Mouse (Mus musculus): ENCODE results near the gene Gm10337. TPM values are rescaled to one million over a fixed set of nuclear protein-coding genes. Genes with fewer than 3 reads are reported as not detected.

The Gm10337 gene
- polyA plus RNA-seq, 1 experiment: not detected

DNA sequence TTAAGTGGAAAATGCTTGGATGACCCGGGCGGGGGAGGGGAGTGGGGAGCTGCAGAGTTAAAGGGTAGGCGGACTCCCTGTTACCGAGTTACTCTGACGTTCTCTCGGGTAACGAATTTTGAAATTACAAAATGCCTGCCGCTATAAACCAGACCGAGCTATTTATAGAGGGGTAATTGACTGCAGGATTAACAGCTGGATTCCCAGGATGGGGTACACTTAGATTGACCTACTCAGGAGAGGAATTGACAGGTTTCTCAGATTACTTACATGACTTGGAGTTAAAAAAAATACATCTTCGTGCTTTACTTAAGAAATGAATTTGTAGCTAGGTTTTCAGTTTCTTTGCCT lies 32.3 kb upstream of the Gm10337 start:
- no peak for TF ChIP-seq POLR2A (IDR thresholded peaks at IDR 0.05; ENCODE audit: low read depth, low read length)
- TF ChIP-seq CTCF (IDR thresholded peaks at IDR 0.05; ENCODE audit: extremely low read depth, insufficient read depth, insufficient read length, insufficient replicate concordance): no peak
- H3K36me3 ChIP-seq (ENCODE audit: control insufficient read depth, insufficient read depth, low read length): peaks cover 17% of the 10 kb centered on the region
- DNase-seq (ENCODE audit: low read depth in 1 of 2, low spot score in 2 of 2): no peak
- H3K4me3 ChIP-seq (ENCODE audit: extremely low read depth, insufficient read depth, insufficient read length): peak overlapping the region; percentile 84
- peaks cover 3% of the 10 kb centered on the region; the same call in 1 of the 2 replicates for H3K4me1 ChIP-seq (ENCODE audit: control insufficient read depth, insufficient read depth, insufficient read length)
- no peak overlapping the region for H3K27ac ChIP-seq (ENCODE audit: insufficient read depth, low read length)
- no peaks in the 10 kb centered on the region for H3K27me3 ChIP-seq (ENCODE audit: control insufficient read depth, insufficient read depth, low read length)
- WGBS: 1% methylated on average over 10 of the region's 10 CpGs

DNA sequence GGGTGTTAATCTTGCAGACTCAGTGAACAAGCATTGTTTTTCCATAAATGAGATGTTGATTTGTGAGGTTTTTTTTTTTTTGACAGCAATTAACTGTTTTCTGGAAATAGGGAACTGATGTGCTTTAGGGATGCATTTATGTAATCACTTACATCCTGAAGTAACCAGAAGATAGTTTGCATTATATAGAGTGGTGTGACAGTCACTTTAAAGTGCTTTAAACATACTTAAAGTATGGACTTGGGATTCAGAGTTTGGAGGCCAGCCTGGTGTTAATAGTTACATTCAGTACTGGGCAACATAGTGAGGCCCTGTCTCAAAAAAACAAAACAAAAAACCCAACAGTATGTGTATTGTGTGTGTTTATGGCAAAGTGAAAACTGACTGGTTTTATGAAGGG lies 31.8 kb upstream of the Gm10337 start:
- H3K4me3 ChIP-seq (ENCODE audit: extremely low read depth, insufficient read depth, insufficient read length): no peak overlapping the region; the same call in 1 of the 2 replicates
- peaks cover 3% of the 10 kb centered on the region; the same call in 1 of the 2 replicates for H3K4me1 ChIP-seq (ENCODE audit: control insufficient read depth, insufficient read depth, insufficient read length)
- H3K27ac ChIP-seq (ENCODE audit: insufficient read depth, low read length): no peak overlapping the region

DNA sequence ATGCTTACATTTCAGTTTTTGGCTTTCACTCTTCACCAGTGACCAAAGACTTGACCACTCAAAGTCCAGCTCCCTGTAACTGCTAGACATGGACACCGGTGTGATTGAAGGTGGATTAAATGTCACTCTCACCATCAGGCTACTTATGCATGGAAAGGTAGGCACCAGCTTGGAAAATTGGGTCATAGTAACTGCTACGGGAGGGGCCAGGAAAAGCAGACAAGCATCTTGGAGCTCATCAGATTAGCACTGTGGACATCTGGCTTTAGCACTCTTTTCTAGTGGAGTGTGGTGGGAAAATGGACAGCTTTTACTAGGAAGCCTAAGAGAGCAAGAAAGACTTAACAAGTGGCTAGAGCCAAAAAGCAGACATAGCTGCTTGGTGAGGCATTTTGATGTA lies 30.3 kb upstream of the Gm10337 start:
- Histone ChIP-seq H3K4me1 (ENCODE audit: control insufficient read depth, insufficient read depth, insufficient read length) (peaks cover 3% of the 10 kb centered on the region; the same call in 1 of the 2 replicates), H3K36me3 (ENCODE audit: control insufficient read depth, insufficient read depth, low read length) (peaks cover 22% of the 10 kb centered on the region), H3K4me3 (ENCODE audit: extremely low read depth, insufficient read depth, insufficient read length) (no peak overlapping the region), H3K27me3 (ENCODE audit: control insufficient read depth, insufficient read depth, low read length) (no peaks in the 10 kb centered on the region), H3K27ac (ENCODE audit: insufficient read depth, low read length) (no peak overlapping the region)
- DNase-seq (ENCODE audit: low read depth in 1 of 2, low spot score in 2 of 2): no peak
- 90% methylated on average over 2 of the region's 2 CpGs for WGBS
- no peak for TF ChIP-seq CTCF (IDR thresholded peaks at IDR 0.05; ENCODE audit: extremely low read depth, insufficient read depth, insufficient read length, insufficient replicate concordance)
- TF ChIP-seq POLR2A (IDR thresholded peaks at IDR 0.05; ENCODE audit: low read depth, low read length): no peak

More for the DNA sequence above, 31.8 kb upstream of the Gm10337 start:
- Histone ChIP-seq H3K36me3 (ENCODE audit: control insufficient read depth, insufficient read depth, low read length) (peaks cover 19% of the 10 kb centered on the region), H3K27me3 (ENCODE audit: control insufficient read depth, insufficient read depth, low read length) (no peaks in the 10 kb centered on the region)
- TF ChIP-seq CTCF (IDR thresholded peaks at IDR 0.05; ENCODE audit: extremely low read depth, insufficient read depth, insufficient read length, insufficient replicate concordance): no peak
- no peak for TF ChIP-seq POLR2A (IDR thresholded peaks at IDR 0.05; ENCODE audit: low read depth, low read length)
- DNase-seq (ENCODE audit: low read depth in 1 of 2, low spot score in 2 of 2): no peak

DNA sequence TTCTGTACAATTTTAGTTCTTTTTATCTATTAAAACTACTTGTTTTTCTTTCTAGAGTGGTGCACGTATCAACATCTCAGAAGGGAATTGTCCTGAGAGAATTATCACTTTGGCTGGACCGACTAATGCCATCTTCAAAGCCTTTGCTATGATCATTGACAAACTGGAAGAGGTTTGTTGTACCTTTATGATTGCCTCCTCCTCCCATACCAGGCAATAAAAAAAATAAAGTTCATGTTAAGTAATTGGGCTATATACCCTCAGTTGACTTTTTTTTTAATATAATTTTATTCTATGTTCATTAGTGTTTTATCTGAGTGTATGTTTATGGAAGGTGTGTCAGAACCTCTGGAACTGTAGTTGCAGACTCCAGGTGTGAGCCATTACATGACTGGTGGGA lies 29.0 kb upstream of the Gm10337 start:
- peaks cover 27% of the 10 kb centered on the region for H3K36me3 ChIP-seq (ENCODE audit: control insufficient read depth, insufficient read depth, low read length)
- DNase-seq (ENCODE audit: low read depth in 1 of 2, low spot score in 2 of 2): no peak
- no peak overlapping the region for H3K4me3 ChIP-seq (ENCODE audit: extremely low read depth, insufficient read depth, insufficient read length)
- no peaks in the 10 kb centered on the region for H3K27me3 ChIP-seq (ENCODE audit: control insufficient read depth, insufficient read depth, low read length)
- no peak overlapping the region for H3K27ac ChIP-seq (ENCODE audit: insufficient read depth, low read length)
- TF ChIP-seq CTCF (IDR thresholded peaks at IDR 0.05; ENCODE audit: extremely low read depth, insufficient read depth, insufficient read length, insufficient replicate concordance): no peak
- TF ChIP-seq POLR2A (IDR thresholded peaks at IDR 0.05; ENCODE audit: low read depth, low read length): no peak
- H3K4me1 ChIP-seq (ENCODE audit: control insufficient read depth, insufficient read depth, insufficient read length): peaks cover 3% of the 10 kb centered on the region; the same call in 1 of the 2 replicates
- 93% methylated on average over 2 of the region's 2 CpGs for WGBS

DNA sequence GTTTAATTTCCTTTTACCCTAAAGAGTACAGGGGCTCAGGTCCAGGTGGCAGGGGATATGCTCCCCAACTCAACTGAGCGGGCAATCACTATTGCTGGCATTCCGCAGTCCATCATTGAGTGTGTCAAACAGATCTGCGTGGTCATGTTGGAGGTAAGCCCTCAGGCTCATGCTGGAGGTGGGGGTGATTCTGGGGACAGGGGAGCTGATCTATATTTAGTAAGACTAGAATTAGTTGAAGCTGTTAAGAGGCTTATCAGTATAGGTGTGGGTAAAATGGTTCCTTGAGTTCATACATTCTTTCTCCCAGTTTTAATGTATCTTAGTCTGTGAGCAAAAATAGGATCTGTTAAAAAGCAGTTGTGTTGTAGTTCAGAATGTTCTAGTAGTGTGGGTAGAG lies 20.4 kb upstream of the Gm10337 start:
- Histone ChIP-seq H3K4me3 (ENCODE audit: extremely low read depth, insufficient read depth, insufficient read length) (no peak overlapping the region), H3K27ac (ENCODE audit: insufficient read depth, low read length) (no peak overlapping the region), H3K4me1 (ENCODE audit: control insufficient read depth, insufficient read depth, insufficient read length) (no peaks in the 10 kb centered on the region), H3K36me3 (ENCODE audit: control insufficient read depth, insufficient read depth, low read length) (peaks cover 47% of the 10 kb centered on the region), H3K27me3 (ENCODE audit: control insufficient read depth, insufficient read depth, low read length) (no peaks in the 10 kb centered on the region)
- 95% methylated on average over 3 of the region's 3 CpGs for WGBS
- TF ChIP-seq CTCF (IDR thresholded peaks at IDR 0.05; ENCODE audit: extremely low read depth, insufficient read depth, insufficient read length, insufficient replicate concordance) (no peak), POLR2A (IDR thresholded peaks at IDR 0.05; ENCODE audit: low read depth, low read length) (no peak)
- no peak for DNase-seq (ENCODE audit: low read depth in 1 of 2, low spot score in 2 of 2)

DNA sequence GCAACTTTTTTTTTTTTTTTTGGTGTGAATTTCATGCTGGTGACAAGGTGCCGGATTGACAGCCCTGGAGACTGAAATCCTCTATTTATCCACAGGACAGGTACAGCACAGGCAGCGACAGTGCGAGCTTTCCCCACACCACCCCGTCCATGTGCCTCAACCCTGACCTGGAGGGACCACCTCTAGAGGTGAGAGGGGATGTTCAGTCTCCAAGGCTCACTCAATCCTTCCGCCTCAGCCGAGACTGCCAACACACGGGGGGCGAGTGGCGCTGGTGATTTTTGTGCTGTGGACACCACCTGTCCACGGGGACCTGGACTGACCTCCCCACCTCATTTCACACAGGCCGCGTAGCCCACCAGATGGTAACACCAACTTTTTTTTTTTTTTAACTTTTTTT lies 17.7 kb upstream of the Gm10337 start:
- H3K36me3 ChIP-seq (ENCODE audit: control insufficient read depth, insufficient read depth, low read length): peaks cover 57% of the 10 kb centered on the region
- no peak overlapping the region for H3K27ac ChIP-seq (ENCODE audit: insufficient read depth, low read length)
- TF ChIP-seq POLR2A (IDR thresholded peaks at IDR 0.05; ENCODE audit: low read depth, low read length): no peak
- TF ChIP-seq CTCF (IDR thresholded peaks at IDR 0.05; ENCODE audit: extremely low read depth, insufficient read depth, insufficient read length, insufficient replicate concordance): no peak
- H3K4me3 ChIP-seq (ENCODE audit: extremely low read depth, insufficient read depth, insufficient read length): no peak overlapping the region
- H3K27me3 ChIP-seq (ENCODE audit: control insufficient read depth, insufficient read depth, low read length): no peaks in the 10 kb centered on the region
- DNase-seq (ENCODE audit: low read depth in 1 of 2, low spot score in 2 of 2): no peak
- no peaks in the 10 kb centered on the region for H3K4me1 ChIP-seq (ENCODE audit: control insufficient read depth, insufficient read depth, insufficient read length)
- 97% methylated on average over 12 of the region's 12 CpGs for WGBS

DNA sequence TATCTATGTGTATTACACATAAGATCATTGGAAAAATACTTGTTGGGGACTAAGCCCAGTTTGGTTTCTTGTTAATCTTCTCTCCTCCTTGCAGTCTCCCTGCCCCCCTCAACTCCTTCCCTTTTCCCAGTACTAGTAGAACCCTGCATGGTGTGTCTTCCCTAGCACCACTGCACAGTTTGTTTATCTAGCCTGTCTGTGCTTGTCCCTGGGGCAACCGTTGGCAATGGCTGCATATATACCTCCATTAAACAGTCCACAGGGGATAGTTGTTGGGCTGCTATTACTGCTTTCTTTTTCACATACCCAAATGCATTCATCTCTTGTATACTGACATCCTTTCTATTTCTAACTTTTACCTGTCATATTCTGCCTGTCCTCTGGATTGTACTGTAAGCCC lies 15.9 kb upstream of the Gm10337 start:
- Histone ChIP-seq H3K4me1 (ENCODE audit: control insufficient read depth, insufficient read depth, insufficient read length) (no peaks in the 10 kb centered on the region), H3K4me3 (ENCODE audit: extremely low read depth, insufficient read depth, insufficient read length) (no peak overlapping the region), H3K27ac (ENCODE audit: insufficient read depth, low read length) (no peak overlapping the region), H3K36me3 (ENCODE audit: control insufficient read depth, insufficient read depth, low read length) (peaks cover 58% of the 10 kb centered on the region), H3K27me3 (ENCODE audit: control insufficient read depth, insufficient read depth, low read length) (no peaks in the 10 kb centered on the region)
- 85% methylated on average over 1 of the region's 1 CpGs for whole genome bisulfite sequencing
- no peak for TF ChIP-seq POLR2A (IDR thresholded peaks at IDR 0.05; ENCODE audit: low read depth, low read length)
- TF ChIP-seq CTCF (IDR thresholded peaks at IDR 0.05; ENCODE audit: extremely low read depth, insufficient read depth, insufficient read length, insufficient replicate concordance): no peak
- no peak for DNase-seq (ENCODE audit: low read depth in 1 of 2, low spot score in 2 of 2)
